Mouse (Mus musculus): ENCODE data around the gene C1ql2. TPM values are rescaled to one million over a fixed set of nuclear protein-coding genes. Genes with fewer than 3 reads are reported as not detected.

C1ql2 gene
- polyA plus RNA-seq, 1 experiment from 2014 or later = not detected

- H3K27me3 ChIP-seq (replicated peaks; ENCODE audit: control insufficient read depth, insufficient read depth, low read length) = no peaks in the 10 kb centered on the region
- 0 out of 2 replicates have a peak, but pooled peaks cover 3% of the 10 kb centered on the region for H3K4me1 ChIP-seq (replicated peaks; ENCODE audit: control insufficient read depth, insufficient read depth, low read length)
- peak overlapping the region; percentile 38 for H3K4me2 ChIP-seq (ENCODE audit: low read length)
- DNase-seq (ENCODE audit: low spot score) (peak; percentile 65), ATAC-seq (replicated peaks; ENCODE audit: low FRiP score, low TSS enrichment, low read depth) (peak; percentile 90)
- no peak overlapping the region for H3K27ac ChIP-seq (ENCODE audit: low read depth)
- no peaks in the 10 kb centered on the region for H3K36me3 ChIP-seq (ENCODE audit: control insufficient read depth, insufficient read depth, low read length)
- H3K9me3 ChIP-seq (ENCODE audit: control insufficient read depth, low read length) = no peaks in the 10 kb centered on the region
- 12% methylated on average over 16 of the region's 16 CpGs for WGBS
- no peak overlapping the region for H3K9ac ChIP-seq (ENCODE audit: low read length)
- no peak overlapping the region for H3K4me3 ChIP-seq (ENCODE audit: low read depth, low read length)
Measured at GRCm38 (mm10) chr1:120357371-120358274, 17.2 kb downstream of the C1ql2 start.

- no peaks in the 10 kb centered on the region for H3K27me3 ChIP-seq (replicated peaks; ENCODE audit: control insufficient read depth, insufficient read depth, low read length)
- 84% methylated on average over 1 of the region's 1 CpGs for WGBS
Measured at GRCm38 (mm10) chr1:120363638-120364037, 23.3 kb downstream of the C1ql2 start.

GRCm38 (mm10) chr1:120368138-120368537, 27.8 kb downstream of the C1ql2 start:
- ATAC-seq (replicated peaks; ENCODE audit: low FRiP score, low TSS enrichment, low read depth) (no peak), DNase-seq (ENCODE audit: low spot score) (no peak)
- no peaks in the 10 kb centered on the region for H3K9me3 ChIP-seq (ENCODE audit: control insufficient read depth, low read length)
- WGBS = 78% methylated on average over 3 of the region's 3 CpGs
- no peak overlapping the region for H3K9ac ChIP-seq (ENCODE audit: low read length)
- no peak overlapping the region for H3K27ac ChIP-seq (ENCODE audit: low read depth)
- H3K36me3 ChIP-seq (ENCODE audit: control insufficient read depth, insufficient read depth, low read length) = no peaks in the 10 kb centered on the region
- H3K4me1 ChIP-seq (replicated peaks; ENCODE audit: control insufficient read depth, insufficient read depth, low read length) = no peaks in the 10 kb centered on the region
- H3K27me3 ChIP-seq (replicated peaks; ENCODE audit: control insufficient read depth, insufficient read depth, low read length) = no peaks in the 10 kb centered on the region
- H3K4me3 ChIP-seq (ENCODE audit: low read depth, low read length) = no peak overlapping the region
- no peak overlapping the region for H3K4me2 ChIP-seq (ENCODE audit: low read length)

More at GRCm38 (mm10) chr1:120363638-120364037, 23.3 kb downstream of the C1ql2 start:
- Histone ChIP-seq H3K4me1 (replicated peaks; ENCODE audit: control insufficient read depth, insufficient read depth, low read length) (no peaks in the 10 kb centered on the region), H3K27ac (ENCODE audit: low read depth) (no peak overlapping the region), H3K4me3 (ENCODE audit: low read depth, low read length) (no peak overlapping the region), H3K4me2 (ENCODE audit: low read length) (no peak overlapping the region), H3K36me3 (ENCODE audit: control insufficient read depth, insufficient read depth, low read length) (no peaks in the 10 kb centered on the region), H3K9me3 (ENCODE audit: control insufficient read depth, low read length) (no peaks in the 10 kb centered on the region), H3K9ac (ENCODE audit: low read length) (no peak overlapping the region)
- ATAC-seq (replicated peaks; ENCODE audit: low FRiP score, low TSS enrichment, low read depth) = no peak
- no peak for DNase-seq (ENCODE audit: low spot score)

GRCm38 (mm10) chr1:120374131-120374530, 33.7 kb downstream of the C1ql2 start:
- H3K27ac ChIP-seq (ENCODE audit: low read depth) = no peak overlapping the region
- no peak overlapping the region for H3K4me2 ChIP-seq (ENCODE audit: low read length)
- H3K4me1 ChIP-seq (replicated peaks; ENCODE audit: control insufficient read depth, insufficient read depth, low read length) = no peaks in the 10 kb centered on the region
- H3K9ac ChIP-seq (ENCODE audit: low read length) = no peak overlapping the region
- H3K4me3 ChIP-seq (ENCODE audit: low read depth, low read length) = no peak overlapping the region
- no peaks in the 10 kb centered on the region for H3K27me3 ChIP-seq (replicated peaks; ENCODE audit: control insufficient read depth, insufficient read depth, low read length)
- 66% methylated on average over 7 of the region's 7 CpGs for WGBS
- no peaks in the 10 kb centered on the region for H3K36me3 ChIP-seq (ENCODE audit: control insufficient read depth, insufficient read depth, low read length)
- DNase-seq (ENCODE audit: low spot score) (no peak), ATAC-seq (replicated peaks; ENCODE audit: low FRiP score, low TSS enrichment, low read depth) (no peak)
- H3K9me3 ChIP-seq (ENCODE audit: control insufficient read depth, low read length) = no peaks in the 10 kb centered on the region

DNA sequence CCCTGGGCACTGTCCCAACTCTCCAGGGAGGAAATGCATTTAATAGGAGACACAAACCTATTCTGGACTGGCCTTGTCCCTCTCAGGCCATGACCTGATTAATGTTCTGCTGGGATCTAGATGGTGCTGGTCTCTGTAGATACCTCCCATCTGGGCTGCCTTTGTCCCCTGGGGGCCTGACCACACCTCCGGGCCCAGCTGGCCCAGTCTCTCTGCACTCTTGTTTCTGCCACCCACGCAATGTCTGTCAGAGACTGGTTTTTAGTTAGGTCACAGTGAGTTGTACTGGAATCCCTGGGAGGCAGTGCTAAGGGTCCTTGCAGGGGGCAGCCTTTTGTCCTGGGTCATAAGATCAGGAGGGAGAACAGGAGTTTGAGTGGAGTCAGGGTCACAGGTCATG, 34.5 kb downstream of the C1ql2 start:
- 51% methylated on average over 2 of the region's 2 CpGs for WGBS
- H3K27ac ChIP-seq (ENCODE audit: low read depth) = no peak overlapping the region
- ATAC-seq (replicated peaks; ENCODE audit: low FRiP score, low TSS enrichment, low read depth) (no peak), DNase-seq (ENCODE audit: low spot score) (no peak)
- no peak overlapping the region for H3K4me2 ChIP-seq (ENCODE audit: low read length)
- H3K9me3 ChIP-seq (ENCODE audit: control insufficient read depth, low read length) = no peaks in the 10 kb centered on the region
- H3K27me3 ChIP-seq (replicated peaks; ENCODE audit: control insufficient read depth, insufficient read depth, low read length) = no peaks in the 10 kb centered on the region
- no peak overlapping the region for H3K4me3 ChIP-seq (ENCODE audit: low read depth, low read length)
- no peaks in the 10 kb centered on the region for H3K4me1 ChIP-seq (replicated peaks; ENCODE audit: control insufficient read depth, insufficient read depth, low read length)
- no peak overlapping the region for H3K9ac ChIP-seq (ENCODE audit: low read length)
- H3K36me3 ChIP-seq (ENCODE audit: control insufficient read depth, insufficient read depth, low read length) = no peaks in the 10 kb centered on the region

GRCm38 (mm10) chr1:120385029-120385571, 44.7 kb downstream of the C1ql2 start:
- Histone ChIP-seq H3K4me2 (ENCODE audit: low read length) (no peak overlapping the region), H3K4me3 (ENCODE audit: low read depth, low read length) (no peak overlapping the region), H3K4me1 (replicated peaks; ENCODE audit: control insufficient read depth, insufficient read depth, low read length) (no peaks in the 10 kb centered on the region), H3K9me3 (ENCODE audit: control insufficient read depth, low read length) (no peaks in the 10 kb centered on the region), H3K27ac (ENCODE audit: low read depth) (no peak overlapping the region), H3K9ac (ENCODE audit: low read length) (no peak overlapping the region), H3K36me3 (ENCODE audit: control insufficient read depth, insufficient read depth, low read length) (no peaks in the 10 kb centered on the region), H3K27me3 (replicated peaks; ENCODE audit: control insufficient read depth, insufficient read depth, low read length) (no peaks in the 10 kb centered on the region)
- 78% methylated on average over 18 of the region's 18 CpGs for WGBS
- DNase-seq (ENCODE audit: low spot score) (no peak), ATAC-seq (replicated peaks; ENCODE audit: low FRiP score, low TSS enrichment, low read depth) (no peak)

DNA sequence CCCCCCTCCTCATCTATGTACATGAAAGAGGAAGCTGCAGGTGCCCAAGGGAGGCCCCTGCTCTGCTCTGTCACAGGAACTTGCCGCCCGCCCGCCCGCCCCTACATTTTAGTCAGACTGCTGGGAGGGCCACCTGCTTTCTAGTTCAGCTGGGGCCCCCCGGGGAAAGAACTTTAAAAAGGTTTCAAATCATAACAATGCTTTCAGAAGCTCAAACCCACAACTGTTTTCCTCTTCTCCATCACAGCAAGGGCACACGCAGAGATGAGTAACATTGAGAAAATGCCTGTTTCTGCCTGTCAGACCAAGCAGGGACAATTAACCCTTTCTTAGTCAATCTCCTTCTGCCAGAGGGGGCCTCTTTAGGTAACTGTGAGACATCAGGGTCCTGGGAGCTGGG, 49.4 kb downstream of the C1ql2 start:
- 48% methylated on average over 6 of the region's 6 CpGs for whole genome bisulfite sequencing

GRCm38 (mm10) chr1:120390336-120390735, 50.0 kb downstream of the C1ql2 start:
- no peak overlapping the region for H3K4me3 ChIP-seq (ENCODE audit: low read depth, low read length)
- no peak overlapping the region for H3K9ac ChIP-seq (ENCODE audit: low read length)
- WGBS = under 1% methylated on average over 10 of the region's 11 CpGs
- H3K36me3 ChIP-seq (ENCODE audit: control insufficient read depth, insufficient read depth, low read length) = no peaks in the 10 kb centered on the region
- H3K4me2 ChIP-seq (ENCODE audit: low read length) = no peak overlapping the region
- ATAC-seq (replicated peaks; ENCODE audit: low FRiP score, low TSS enrichment, low read depth) (no peak), DNase-seq (ENCODE audit: low spot score) (peak; percentile 91)
- no peaks in the 10 kb centered on the region for H3K9me3 ChIP-seq (ENCODE audit: control insufficient read depth, low read length)
- H3K4me1 ChIP-seq (replicated peaks; ENCODE audit: control insufficient read depth, insufficient read depth, low read length) = no peaks in the 10 kb centered on the region
- H3K27ac ChIP-seq (ENCODE audit: low read depth) = no peak overlapping the region
- H3K27me3 ChIP-seq (replicated peaks; ENCODE audit: control insufficient read depth, insufficient read depth, low read length) = no peaks in the 10 kb centered on the region

More for the DNA sequence above, 49.4 kb downstream of the C1ql2 start:
- no peak overlapping the region for H3K4me3 ChIP-seq (ENCODE audit: low read depth, low read length)
- H3K4me1 ChIP-seq (replicated peaks; ENCODE audit: control insufficient read depth, insufficient read depth, low read length) = no peaks in the 10 kb centered on the region
- H3K27me3 ChIP-seq (replicated peaks; ENCODE audit: control insufficient read depth, insufficient read depth, low read length) = no peaks in the 10 kb centered on the region
- no peaks in the 10 kb centered on the region for H3K9me3 ChIP-seq (ENCODE audit: control insufficient read depth, low read length)
- no peak overlapping the region for H3K9ac ChIP-seq (ENCODE audit: low read length)
- DNase-seq (ENCODE audit: low spot score) = no peak
- no peak overlapping the region for H3K4me2 ChIP-seq (ENCODE audit: low read length)
- no peaks in the 10 kb centered on the region for H3K36me3 ChIP-seq (ENCODE audit: control insufficient read depth, insufficient read depth, low read length)
- no peak overlapping the region for H3K27ac ChIP-seq (ENCODE audit: low read depth)
- no peak for ATAC-seq (replicated peaks; ENCODE audit: low FRiP score, low TSS enrichment, low read depth)
